Mouse (Mus musculus): ENCODE measurements around the gene Gm7145. TPM values are rescaled to one million over a fixed set of nuclear protein-coding genes. Genes with fewer than 3 reads are reported as not detected.

The Gm7145 gene
- not detected in 2 replicates for polyA plus RNA-seq (2012; rRNA removed; ENCODE audit: low replicate concordance)

GRCm38 (mm10) chr1:117965639-117966038 is at the start of gene Gm7145:
TSS of gene Gm7145 (plus strand) at chr1:117965939.

GRCm38 (mm10) chr1:117927715-117928114 is 38.0 kb upstream of the Gm7145 start, which contains the start of gene Gm28168:
TSS of gene Gm28168 (plus strand) at chr1:117928015.

Other genes with a start within 250 kb of the Gm7145 start
- gene B020011L13Rik, start 184.8 kb upstream of the Gm7145 start, polyA plus RNA-seq (2012; rRNA removed; ENCODE audit: low replicate concordance) = not detected in 2 replicates
- not detected in 2 replicates for gene Gm28360, start 135.9 kb upstream of the Gm7145 start, polyA plus RNA-seq (2012; rRNA removed; ENCODE audit: low replicate concordance)
- gene Gm28168, start 37.9 kb upstream of the Gm7145 start, polyA plus RNA-seq (2012; rRNA removed; ENCODE audit: low replicate concordance) = not detected in 2 replicates
- gene Gm29106, start 210.6 kb downstream of the Gm7145 start, polyA plus RNA-seq (2012; rRNA removed; ENCODE audit: low replicate concordance) = not detected in 2 replicates

Measured in duodenum, adult 2 months (tissue).